Mouse (Mus musculus) left cerebral cortex, postnatal 25 days (tissue): ENCODE measurements at regions not wholly inside any gene's neighbourhood (a gene's known extent, or its start where the extent isn't known, plus 50 kb on each side); places are given as distances from the start of the nearest gene placed in this dataset.
A peak's percentile ranks its signal among the peaks of the same experiment; 100 is the strongest.

Source experiments
- DNase-seq, 2 experiments: peaks; one replicate each; pipeline ENCODE4 v3.0.0; 2022; ENCODE audit warnings: low spot score in 2 of 2, mixed read lengths in 1 of 2
- intact Hi-C: fragments of 180-260 bp; cut with DNase I; formaldehyde crosslinking; loops from one replicate; pipeline ENCODE4 v1.15.1; 2025

DNA sequence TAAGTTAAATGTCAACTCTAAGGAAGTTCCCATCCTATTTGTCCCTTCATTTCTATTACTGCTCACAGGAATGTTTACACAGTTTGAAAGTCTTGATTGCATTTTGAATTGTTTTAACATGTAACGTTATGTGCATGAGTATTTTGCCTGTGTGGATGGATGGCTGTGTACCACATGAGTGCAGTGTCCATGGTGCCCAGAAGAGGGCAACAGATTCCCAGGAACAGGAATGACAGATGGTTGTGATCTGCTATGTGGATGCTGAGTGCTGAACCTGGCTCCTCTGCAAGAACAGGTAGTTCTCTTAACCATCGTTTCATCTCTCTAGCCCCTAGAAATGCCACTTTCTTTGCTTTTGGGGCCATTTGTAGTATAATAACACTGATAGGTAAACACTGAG is 597.9 kb upstream of the Zwint start:
- DNase-seq, result no peak
- intact Hi-C loops, result no loop called here

DNA sequence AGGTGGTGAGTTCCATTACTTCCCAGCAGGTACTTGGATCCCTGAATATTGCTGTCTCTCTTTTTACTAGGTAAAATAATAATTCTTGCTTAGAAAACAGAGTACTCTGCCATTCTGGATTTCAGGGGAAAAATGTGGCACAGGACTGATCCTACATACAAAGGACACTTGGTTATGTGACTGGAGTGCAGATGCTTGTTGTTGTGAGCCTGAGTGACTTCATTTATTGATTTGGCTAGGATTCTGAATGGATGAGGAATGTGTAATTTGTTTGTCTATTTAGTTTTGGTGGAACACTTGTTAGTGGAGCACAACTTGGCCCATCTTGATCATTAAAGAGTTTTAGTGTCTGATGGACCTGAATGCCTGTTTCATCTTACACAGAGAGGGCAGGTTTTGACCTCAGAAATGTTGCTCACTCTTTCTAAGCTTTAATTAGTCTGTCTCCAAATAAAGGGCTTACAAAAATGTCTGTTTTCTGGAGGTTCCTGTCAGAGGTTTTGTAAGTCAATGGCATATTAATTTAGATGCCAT is 583.4 kb upstream of the Zwint start:
- DNase-seq, result peak in 1 of 2 experiments; percentile 1
- intact Hi-C loops, result no loop called here

DNA sequence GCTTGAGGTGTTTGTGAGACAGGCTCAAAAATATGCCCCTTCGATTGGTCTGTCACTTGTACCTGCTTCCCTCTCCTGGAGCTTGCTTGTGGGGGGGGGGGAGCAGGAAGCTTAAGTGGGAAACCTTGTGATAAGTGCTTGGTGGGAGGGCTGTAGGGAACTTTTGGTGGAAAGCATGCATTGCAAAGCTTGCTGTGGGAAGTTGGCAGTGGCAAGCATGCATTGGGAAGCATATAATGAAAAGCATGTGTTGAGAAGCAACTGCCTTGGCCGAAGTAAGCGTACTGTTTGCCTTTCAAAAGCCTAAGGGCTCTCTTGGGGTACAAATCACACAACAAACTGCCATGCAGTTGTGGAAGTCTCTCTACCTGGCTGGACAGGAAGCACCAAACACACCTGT is 576.3 kb upstream of the Zwint start:
- DNase-seq, result no peak
- intact Hi-C loops, result no loop called here

DNA sequence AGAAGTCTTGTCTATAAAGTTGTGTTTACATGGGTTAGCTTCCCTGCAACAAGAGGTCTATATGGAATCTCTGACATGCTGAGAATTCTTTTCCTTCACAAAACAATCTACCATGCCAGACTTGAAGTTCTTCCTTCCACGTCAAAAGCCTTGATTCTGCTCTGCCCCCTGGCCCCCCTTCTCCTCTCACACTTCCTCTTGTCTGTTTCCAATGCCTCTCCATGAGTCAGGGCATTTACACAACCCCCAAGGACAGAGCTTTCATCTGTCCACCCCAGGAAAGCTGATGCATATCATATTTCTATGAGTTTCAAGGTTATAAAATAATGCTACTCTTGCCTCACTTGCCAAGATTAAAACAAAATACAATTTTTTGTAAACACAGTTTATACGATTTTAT is 557.7 kb upstream of the Zwint start:
- intact Hi-C loops, result no loop called here

DNA sequence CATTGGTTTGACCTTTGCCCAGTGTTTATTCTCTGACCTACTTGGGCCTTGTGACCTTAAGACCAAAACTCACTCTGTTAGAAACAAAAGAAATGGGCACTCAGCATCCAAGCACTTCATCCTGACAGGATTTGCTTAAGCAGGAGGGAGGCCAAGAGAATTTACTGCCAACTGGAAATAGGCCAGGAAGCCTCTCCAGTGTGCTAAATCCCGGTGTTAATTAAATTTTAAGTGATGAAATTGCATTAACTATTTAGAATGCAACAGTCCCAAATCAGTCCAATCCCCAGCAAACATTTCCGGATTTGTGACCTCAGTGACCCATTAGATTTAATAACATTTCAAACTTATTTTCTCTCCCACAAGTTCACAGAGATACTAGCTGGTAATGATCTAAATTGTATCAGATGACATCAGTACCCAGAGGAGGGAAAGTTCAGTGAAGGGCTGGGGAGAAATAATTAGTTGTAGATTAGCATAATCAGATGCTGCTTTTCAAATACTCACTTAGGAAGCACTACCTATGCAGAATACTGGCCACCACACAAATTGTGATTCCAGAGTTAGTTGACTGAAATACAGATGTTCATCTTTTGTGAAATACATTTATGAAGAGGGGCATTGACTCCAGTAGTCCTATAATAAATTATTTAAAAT is 555.4 kb upstream of the Zwint start:
- intact Hi-C loops, result no loop called here
- peak; percentile 5 to 19 for DNase-seq

More for the DNA sequence above, 557.7 kb upstream of the Zwint start:
- no peak for DNase-seq

DNA sequence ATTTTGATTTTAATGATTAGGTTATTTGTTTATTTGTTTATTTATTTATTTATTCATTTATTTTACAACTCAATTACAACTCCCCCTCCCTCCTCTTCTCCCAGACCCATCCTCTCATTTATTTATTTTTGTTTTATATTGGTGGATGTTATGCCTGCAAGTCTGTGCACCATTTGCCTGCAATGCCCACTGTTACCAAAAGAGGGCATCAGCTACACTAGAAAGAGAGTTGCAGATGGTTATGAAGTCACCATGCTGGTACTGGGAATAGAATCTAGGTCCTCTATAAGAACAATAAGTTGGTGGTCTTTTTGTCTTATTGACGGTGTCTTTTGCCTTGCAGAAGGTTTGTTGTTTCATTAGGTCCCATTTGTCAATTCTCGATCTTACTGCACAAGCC is 535.2 kb upstream of the Zwint start:
- intact Hi-C loops, result no loop called here
- no peak for DNase-seq

DNA sequence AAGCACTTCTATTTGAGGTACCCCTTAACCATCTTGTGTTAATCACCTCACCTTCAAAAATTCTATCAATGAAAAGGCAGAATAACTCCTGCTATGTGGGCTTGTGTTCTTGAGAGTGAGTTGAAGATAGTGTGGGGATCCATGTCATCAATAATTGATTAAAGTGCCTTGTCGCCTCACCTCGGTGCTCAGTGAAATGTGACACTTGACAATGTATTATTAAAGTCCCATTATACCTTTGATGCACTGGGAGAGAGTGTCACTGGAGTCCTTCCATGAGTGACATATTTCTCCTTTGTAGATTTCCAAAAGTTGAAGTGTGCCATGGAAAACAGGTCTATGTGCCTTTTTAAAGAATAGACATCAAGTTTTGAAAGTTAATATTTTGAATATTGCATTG is 522.2 kb upstream of the Zwint start:
- DNase-seq, result no peak
- intact Hi-C loops, result no loop called here
